Mouse (Mus musculus) ES-E14 (cell line): ENCODE measurements around the gene Zmiz1.

Source experiments
- HCFC1 ChIP-seq: IDR thresholded peaks from 2 replicates; pipeline ENCODE4 v1.6.1; 2012; ENCODE audit warnings: low read length, inconsistent platforms, borderline replicate concordance; ENCODE audit not compliant: insufficient read depth
- ZC3H11A ChIP-seq: IDR thresholded peaks from 2 replicates; pipeline ENCODE4 v1.6.1; 2012; ENCODE audit warnings: low read depth, mild to moderate bottlenecking, inconsistent platforms, low read length, borderline replicate concordance
- ZNF384 ChIP-seq: IDR thresholded peaks from 2 replicates; pipeline ENCODE4 v1.6.1; 2012; ENCODE audit warnings: low read depth, low read length, inconsistent platforms

- TF ChIP-seq ZC3H11A (no peak), ZNF384 (no peak), HCFC1 (no peak)
Observed at GRCm38 (mm10) chr14:25682020-25682419, 223.0 kb downstream of the Zmiz1 start.
